Mouse (Mus musculus) frontal cortex, postnatal 36 days (tissue): ENCODE data around the gene Mamld1.

Experiments
- DNase-seq, 2 experiments: peaks; one replicate each; pipeline ENCODE4 v3.0.0; 2022; ENCODE audit warnings: low spot score in 2 of 2

Gene Mamld1

DNA sequence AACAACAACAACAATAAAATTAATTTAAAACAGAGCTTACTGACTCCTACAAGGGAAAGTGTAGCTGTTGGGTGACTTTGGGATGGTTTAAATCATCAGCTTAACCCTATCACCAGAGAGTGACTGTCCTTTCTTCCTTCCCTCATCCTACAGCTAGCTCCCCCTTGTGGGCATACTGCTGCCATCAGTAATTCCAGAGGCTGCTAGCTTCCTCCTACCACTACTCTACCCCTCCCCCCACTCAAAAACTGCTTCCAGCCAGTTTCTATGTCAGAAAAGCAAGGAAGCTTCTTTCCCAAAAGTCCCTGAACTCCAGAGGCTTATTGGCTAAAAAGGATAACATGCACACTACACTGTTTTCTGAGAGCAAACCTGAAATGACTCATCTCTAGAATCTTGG is 81.4 kb downstream of the Mamld1 start:
- no peak for DNase-seq

- DNase-seq = no peak
These were observed 91.3 kb downstream of the Mamld1 start for GRCm38 (mm10) chrX:71141390-71141789.

GRCm38 (mm10) chrX:71149441-71150050 is 99.5 kb downstream of the Mamld1 start:
- DNase-seq = no peak

DNA sequence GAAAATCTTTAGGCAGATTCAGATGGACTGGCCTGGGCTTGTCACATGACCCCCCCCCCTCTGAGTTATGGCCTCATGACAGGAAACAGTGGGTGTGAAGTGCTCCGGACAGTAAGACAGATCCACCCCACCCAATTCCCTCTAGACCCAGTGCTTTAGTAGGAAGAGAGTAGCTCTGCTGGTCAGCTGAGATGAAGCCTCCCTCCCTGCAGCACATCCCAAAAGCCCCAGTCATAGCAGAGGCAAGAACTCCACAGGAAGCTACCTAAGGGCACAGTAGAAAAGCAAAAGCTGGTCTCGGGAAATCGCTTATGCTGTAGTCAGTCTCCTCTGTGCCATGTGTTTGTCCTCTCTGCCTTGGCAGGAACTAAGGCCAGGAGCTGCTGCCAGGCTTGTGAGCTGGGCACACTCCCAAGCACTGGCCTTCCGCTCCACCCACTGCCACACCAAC is 100.5 kb downstream of the Mamld1 start:
- peak; percentile 21 to 34 for DNase-seq

DNA sequence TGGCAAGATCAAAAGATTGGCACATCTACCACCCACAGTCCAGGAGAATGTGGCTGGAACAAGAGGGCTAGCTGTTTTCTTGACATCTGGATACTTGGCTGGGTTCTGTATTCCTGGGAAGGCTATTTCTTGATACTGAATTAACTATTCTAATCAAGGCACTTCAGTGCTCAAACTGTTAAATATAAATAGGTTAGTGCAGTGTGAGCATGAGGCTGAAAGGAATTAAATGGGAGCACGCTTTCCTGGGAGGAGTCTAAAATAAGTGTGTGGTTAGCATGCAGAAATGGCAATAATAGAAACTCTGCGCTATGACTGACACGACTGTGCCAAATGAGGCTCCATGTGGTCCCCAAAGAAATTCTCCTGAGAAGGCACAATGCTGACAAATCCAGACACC is 131.5 kb downstream of the Mamld1 start:
- no peak for DNase-seq

- no peak for DNase-seq
These were observed 133.6 kb downstream of the Mamld1 start for GRCm38 (mm10) chrX:71183671-71184070.

DNA sequence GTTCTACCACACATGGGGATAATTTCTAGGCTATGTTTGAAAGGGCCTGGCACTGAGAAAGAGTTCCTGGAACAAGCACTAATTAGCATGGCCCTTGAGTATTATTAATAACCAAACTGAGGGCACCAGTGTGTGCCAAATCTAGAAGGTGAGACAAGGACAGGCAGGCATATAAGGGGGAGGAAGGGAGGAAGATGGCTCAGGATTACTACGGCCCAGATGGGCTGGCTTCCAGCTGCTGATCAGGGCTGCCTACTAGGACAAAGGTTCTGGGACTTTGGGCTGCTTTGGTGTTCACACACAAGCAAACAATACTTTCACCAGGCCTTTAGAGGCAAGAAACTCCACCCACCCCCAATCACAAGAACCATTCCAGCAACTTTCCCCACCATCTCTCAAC is 136.3 kb downstream of the Mamld1 start:
- DNase-seq = no peak

DNA sequence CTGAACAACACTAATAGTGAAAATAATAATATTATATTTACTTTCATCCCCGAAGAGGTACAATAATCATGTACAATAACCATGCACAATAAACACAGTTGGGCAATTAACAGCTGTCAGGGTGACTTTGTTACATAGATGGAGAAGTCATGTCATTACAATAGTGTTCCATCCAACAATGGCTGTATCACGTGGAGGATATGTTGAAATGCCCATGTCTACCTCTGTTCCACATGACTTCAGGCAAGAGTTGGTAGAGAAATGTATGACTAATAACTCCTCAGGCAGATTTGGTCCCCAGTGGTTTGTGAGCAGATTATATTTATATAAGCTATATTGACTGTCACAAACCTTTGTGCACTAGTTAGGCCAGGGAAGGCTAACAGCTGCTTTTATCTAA is 154.7 kb downstream of the Mamld1 start:
- DNase-seq = no peak
